Mouse (Mus musculus): ENCODE results near the gene Nudt19. TPM values are rescaled to one million over a fixed set of nuclear protein-coding genes. Genes with fewer than 3 reads are reported as not detected.

The Nudt19 gene
- polyA plus RNA-seq, 1 experiment, result 10.5 TPM

GRCm38 (mm10) chr7:35587728-35588127 is 31.6 kb upstream of the Nudt19 start:
- Histone ChIP-seq H3K27me3 (ENCODE audit: control insufficient read depth) (peaks cover 27% of the 10 kb centered on the region), H3K4me3 (replicated peaks) (peak overlapping the region; percentile 52), H3K9me3 (ENCODE audit: control insufficient read depth, low read length) (peaks cover 9% of the 10 kb centered on the region; the same call in 1 of the 2 replicates), H3K4me1 (ENCODE audit: control insufficient read depth) (peaks cover 66% of the 10 kb centered on the region), H3K36me3 (ENCODE audit: control insufficient read depth) (peaks cover 27% of the 10 kb centered on the region)
- TF ChIP-seq TAL1 (IDR thresholded peaks at IDR 0.05; ENCODE audit: low read length) (no peak), GATA1 (IDR thresholded peaks at IDR 0.05; ENCODE audit: low read length) (no peak)

GRCm38 (mm10) chr7:35586906-35587445 is 30.9 kb upstream of the Nudt19 start:
- peaks cover 20% of the 10 kb centered on the region for H3K36me3 ChIP-seq (ENCODE audit: control insufficient read depth)
- TF ChIP-seq TAL1 (IDR thresholded peaks at IDR 0.05; ENCODE audit: low read length) (no peak), GATA1 (IDR thresholded peaks at IDR 0.05; ENCODE audit: low read length) (no peak)
- peaks cover 66% of the 10 kb centered on the region for H3K4me1 ChIP-seq (ENCODE audit: control insufficient read depth)
- peaks cover 34% of the 10 kb centered on the region for H3K27me3 ChIP-seq (ENCODE audit: control insufficient read depth)
- peak overlapping the region; percentile 88 for H3K4me3 ChIP-seq (replicated peaks)
- peaks cover 9% of the 10 kb centered on the region; the same call in 1 of the 2 replicates for H3K9me3 ChIP-seq (ENCODE audit: control insufficient read depth, low read length)

GRCm38 (mm10) chr7:35586055-35586905 is 30.2 kb upstream of the Nudt19 start, which contains the start of gene Ankrd27:
Gene Ankrd27, plus strand, starts transcription at chr7:35586244.
- H3K4me3 ChIP-seq (replicated peaks), result peak within 1 kb of the TSS; percentile 88
- TF ChIP-seq GATA1 (IDR thresholded peaks at IDR 0.05; ENCODE audit: low read length), result no peak
- TF ChIP-seq TAL1 (IDR thresholded peaks at IDR 0.05; ENCODE audit: low read length), result no peak
- H3K27me3 ChIP-seq (ENCODE audit: control insufficient read depth), result peaks cover 41% of the 10 kb centered on the region
- H3K9me3 ChIP-seq (ENCODE audit: control insufficient read depth, low read length), result peaks cover 9% of the 10 kb centered on the region; the same call in 1 of the 2 replicates
- H3K4me1 ChIP-seq (ENCODE audit: control insufficient read depth), result peaks cover 66% of the 10 kb centered on the region
- H3K36me3 ChIP-seq (ENCODE audit: control insufficient read depth), result peaks cover 13% of the 10 kb centered on the region

GRCm38 (mm10) chr7:35585191-35586054 is 29.3 kb upstream of the Nudt19 start, which contains the start of gene Rgs9bp:
Gene Rgs9bp, minus strand, starts transcription at chr7:35585582.
- peaks cover 63% of the 10 kb centered on the region for H3K4me1 ChIP-seq (ENCODE audit: control insufficient read depth)
- peaks cover 46% of the 10 kb centered on the region for H3K27me3 ChIP-seq (ENCODE audit: control insufficient read depth)
- peak within 1 kb of the TSS; percentile 88 for H3K4me3 ChIP-seq (replicated peaks)
- TF ChIP-seq TAL1 (IDR thresholded peaks at IDR 0.05; ENCODE audit: low read length) (no peak), GATA1 (IDR thresholded peaks at IDR 0.05; ENCODE audit: low read length) (no peak)
- H3K9me3 ChIP-seq (ENCODE audit: control insufficient read depth, low read length), result peaks cover 9% of the 10 kb centered on the region; the same call in 1 of the 2 replicates
- peaks cover 5% of the 10 kb centered on the region for H3K36me3 ChIP-seq (ENCODE audit: control insufficient read depth)

- peaks cover 3% of the 10 kb centered on the region for H3K36me3 ChIP-seq (ENCODE audit: control insufficient read depth)
- peaks cover 9% of the 10 kb centered on the region; the same call in 1 of the 2 replicates for H3K9me3 ChIP-seq (ENCODE audit: control insufficient read depth, low read length)
- H3K4me1 ChIP-seq (ENCODE audit: control insufficient read depth), result peaks cover 59% of the 10 kb centered on the region
- TF ChIP-seq TAL1 (IDR thresholded peaks at IDR 0.05; ENCODE audit: low read length), result no peak
- TF ChIP-seq GATA1 (IDR thresholded peaks at IDR 0.05; ENCODE audit: low read length), result no peak
- H3K4me3 ChIP-seq (replicated peaks), result peak overlapping the region; percentile 88
- peaks cover 46% of the 10 kb centered on the region for H3K27me3 ChIP-seq (ENCODE audit: control insufficient read depth)
Measured at GRCm38 (mm10) chr7:35584786-35585190, 28.7 kb upstream of the Nudt19 start.

GRCm38 (mm10) chr7:35584068-35584785 is 28.1 kb upstream of the Nudt19 start:
- Histone ChIP-seq H3K9me3 (ENCODE audit: control insufficient read depth, low read length) (peaks cover 9% of the 10 kb centered on the region; the same call in 1 of the 2 replicates), H3K27me3 (ENCODE audit: control insufficient read depth) (peaks cover 49% of the 10 kb centered on the region), H3K4me1 (ENCODE audit: control insufficient read depth) (peaks cover 53% of the 10 kb centered on the region), H3K4me3 (replicated peaks) (peak overlapping the region; percentile 88), H3K36me3 (ENCODE audit: control insufficient read depth) (peaks cover 3% of the 10 kb centered on the region)
- no peak for TF ChIP-seq GATA1 (IDR thresholded peaks at IDR 0.05; ENCODE audit: low read length)
- TF ChIP-seq TAL1 (IDR thresholded peaks at IDR 0.05; ENCODE audit: low read length), result no peak

GRCm38 (mm10) chr7:35583476-35584025 is 27.4 kb upstream of the Nudt19 start:
- Histone ChIP-seq H3K36me3 (ENCODE audit: control insufficient read depth) (peaks cover under 1% of the 10 kb centered on the region), H3K4me1 (ENCODE audit: control insufficient read depth) (peaks cover 47% of the 10 kb centered on the region), H3K4me3 (replicated peaks) (no peak overlapping the region), H3K9me3 (ENCODE audit: control insufficient read depth, low read length) (peaks cover 9% of the 10 kb centered on the region; the same call in 1 of the 2 replicates), H3K27me3 (ENCODE audit: control insufficient read depth) (peaks cover 50% of the 10 kb centered on the region)
- no peak for TF ChIP-seq TAL1 (IDR thresholded peaks at IDR 0.05; ENCODE audit: low read length)
- TF ChIP-seq GATA1 (IDR thresholded peaks at IDR 0.05; ENCODE audit: low read length), result no peak

- peaks cover 9% of the 10 kb centered on the region; the same call in 1 of the 2 replicates for H3K9me3 ChIP-seq (ENCODE audit: control insufficient read depth, low read length)
- peaks cover 38% of the 10 kb centered on the region for H3K4me1 ChIP-seq (ENCODE audit: control insufficient read depth)
- H3K36me3 ChIP-seq (ENCODE audit: control insufficient read depth), result no peaks in the 10 kb centered on the region
- TF ChIP-seq TAL1 (IDR thresholded peaks at IDR 0.05; ENCODE audit: low read length) (no peak), GATA1 (IDR thresholded peaks at IDR 0.05; ENCODE audit: low read length) (no peak)
- no peak overlapping the region for H3K4me3 ChIP-seq (replicated peaks)
- peaks cover 57% of the 10 kb centered on the region for H3K27me3 ChIP-seq (ENCODE audit: control insufficient read depth)
Measured at GRCm38 (mm10) chr7:35582719-35583118, 26.6 kb upstream of the Nudt19 start.

Measured in erythroblast, embryonic 14.5 days (primary cell).